Mouse (Mus musculus): ENCODE measurements at regions not wholly inside any gene's neighbourhood (a gene's known extent, or its start where the extent isn't known, plus 50 kb on each side); places are given as distances from the start of the nearest gene placed in this dataset.

DNA sequence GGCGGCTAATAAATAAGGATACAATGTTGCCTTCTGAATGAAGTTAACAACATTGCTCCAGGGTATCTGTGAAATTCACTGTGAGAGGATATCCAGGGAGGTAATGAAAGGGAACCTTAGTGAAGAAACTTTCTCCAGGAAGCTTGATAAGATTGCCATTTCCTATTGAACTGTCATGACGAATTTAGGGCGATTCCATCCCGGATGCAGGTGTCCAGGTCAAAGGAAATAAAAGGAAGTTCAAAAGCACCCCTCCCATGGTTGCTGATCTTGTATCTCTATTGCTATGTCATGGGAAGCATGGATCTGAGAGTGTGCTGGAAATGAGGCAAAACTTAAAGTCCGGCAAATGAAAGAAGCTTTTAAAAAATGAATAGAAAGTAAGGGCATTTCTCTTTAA is 180.7 kb upstream of the Sema3a start:
- TF ChIP-seq CTCF (IDR thresholded peaks at IDR 0.05; ENCODE audit: borderline replicate concordance, extremely low read depth, insufficient read depth, insufficient read length) (no peak), POLR2A (IDR thresholded peaks at IDR 0.05; ENCODE audit: borderline replicate concordance, extremely low read depth, insufficient read depth, insufficient read length, poor library complexity, severe bottlenecking) (no peak)
